Mouse (Mus musculus) forebrain, embryonic 14.5 days (tissue): ENCODE results near the gene Enpp7. TPM values are rescaled to one million over a fixed set of nuclear protein-coding genes. Genes with fewer than 3 reads are reported as not detected.

ENCODE experiments used
- ATAC-seq: fragments of 200-750 bp; cut with Nextera tagmentation; 2 replicates; pipeline ENCODE4 v1.8.0; 2017; ENCODE audit warnings: mild to moderate bottlenecking, moderate library complexity
- DNase-seq: peaks from one replicate; pipeline ENCODE4 v3.0.0-alpha.2; 2015; ENCODE audit warnings: low spot score
- H3K27ac ChIP-seq: fragments of 300-500 bp; sonication (generic); 2 replicates; pipeline ENCODE4 v1.5.1; 2014; ENCODE audit warnings: low read depth, mild to moderate bottlenecking, control low read depth, low read length, moderate library complexity
- H3K27me3 ChIP-seq: fragments of 300-500 bp; sonication (generic); replicated peaks from 2 replicates; pipeline ENCODE4 v1.6.1; 2014; ENCODE audit warnings: low read length, control low read depth, mixed read lengths; ENCODE audit not compliant: control insufficient read depth, insufficient read depth
- H3K36me3 ChIP-seq: fragments of 300-500 bp; sonication (generic); 2 replicates; pipeline ENCODE4 v1.6.1; 2014; ENCODE audit warnings: low read length, control low read depth; ENCODE audit not compliant: control insufficient read depth, insufficient read depth
- H3K4me1 ChIP-seq: fragments of 300-500 bp; sonication (generic); 2 replicates; pipeline ENCODE4 v1.6.1; 2014; ENCODE audit warnings: antibody characterized with exemption, low read length, control low read depth; ENCODE audit not compliant: control insufficient read depth, insufficient read depth
- H3K4me2 ChIP-seq: fragments of 300-500 bp; sonication (generic); 2 replicates; pipeline ENCODE4 v1.6.1; 2014; ENCODE audit warnings: mild to moderate bottlenecking, control low read depth, low read length
- H3K4me3 ChIP-seq: fragments of 300-500 bp; sonication (generic); 2 replicates; pipeline ENCODE4 v1.5.1; 2014; ENCODE audit warnings: low read depth, low read length, control low read depth
- H3K9ac ChIP-seq: fragments of 300-500 bp; sonication (generic); 2 replicates; pipeline ENCODE4 v1.6.1; 2014; ENCODE audit warnings: mild to moderate bottlenecking, low read length, control low read depth, moderate library complexity
- H3K9me3 ChIP-seq: fragments of 300-500 bp; sonication (generic); replicated peaks from 2 replicates; pipeline ENCODE4 v1.6.1; 2016; ENCODE audit warnings: low read length, control low read depth, mixed read lengths; ENCODE audit not compliant: control insufficient read depth
- WGBS: fragments of 180-500 bp; shearing (Covaris S2); extraction: QIAGEN DNeasy Blood & Tissue Kit; methylation state at CpG from one replicate; pipeline ENCODE4 v1.1.7; 2014; 5-methylcytosine and 5-hydroxymethylcytosine counted together
- polyA plus RNA-seq: library from polyadenylated mRNA; unstranded; fragments of >200 nt; fragmentation: Nextera tagmentation; extraction: Ambion mirVana; gene quantifications from 2 replicates; pipeline ENCODE4 v1.2.1, GENCODE M21; 2014

The Enpp7 gene
- polyA plus RNA-seq, 1 experiment from 2014 or later: not detected

GRCm38 (mm10) chr11:118963926-118964325 lies 24.1 kb upstream of the Enpp7 start:
- H3K9ac ChIP-seq: no peak overlapping the region
- H3K4me3 ChIP-seq: no peak overlapping the region
- H3K36me3 ChIP-seq: no peaks in the 10 kb centered on the region
- no peak for DNase-seq
- H3K9me3 ChIP-seq: no peaks in the 10 kb centered on the region
- ATAC-seq: no peak
- peaks cover 18% of the 10 kb centered on the region for H3K4me1 ChIP-seq
- H3K27me3 ChIP-seq: no peaks in the 10 kb centered on the region
- no peak overlapping the region for H3K4me2 ChIP-seq
- WGBS: 73% methylated on average over 5 of the region's 5 CpGs
- peak overlapping the region; percentile 22; the same call in 1 of the 2 replicates for H3K27ac ChIP-seq

DNA sequence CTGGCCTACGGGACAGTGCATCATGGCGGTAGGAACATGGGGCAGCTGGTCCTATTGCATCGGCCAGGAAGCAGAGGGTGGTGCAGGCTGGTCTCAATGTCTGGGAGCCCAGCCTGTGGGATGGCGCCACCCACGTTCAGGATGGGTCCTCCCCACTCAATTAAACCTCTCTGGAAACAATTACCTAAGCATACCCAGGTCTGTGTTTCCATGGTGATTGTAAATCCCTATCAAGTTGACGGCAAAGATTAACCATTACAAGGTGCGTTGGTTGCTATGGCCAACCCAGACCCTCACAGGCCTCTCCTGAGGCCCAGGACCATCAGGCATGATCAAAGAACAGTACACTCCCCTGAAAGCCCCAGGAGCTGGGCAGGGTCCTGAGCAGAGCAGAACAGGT lies 22.9 kb upstream of the Enpp7 start:
- peaks cover 18% of the 10 kb centered on the region for H3K4me1 ChIP-seq
- no peak overlapping the region for H3K4me2 ChIP-seq
- no peak overlapping the region for H3K27ac ChIP-seq
- no peaks in the 10 kb centered on the region for H3K9me3 ChIP-seq
- no peak for ATAC-seq
- no peak for DNase-seq
- 26% methylated on average over 7 of the region's 7 CpGs for WGBS
- no peaks in the 10 kb centered on the region for H3K36me3 ChIP-seq
- no peaks in the 10 kb centered on the region for H3K27me3 ChIP-seq
- no peak overlapping the region for H3K4me3 ChIP-seq
- H3K9ac ChIP-seq: no peak overlapping the region

DNA sequence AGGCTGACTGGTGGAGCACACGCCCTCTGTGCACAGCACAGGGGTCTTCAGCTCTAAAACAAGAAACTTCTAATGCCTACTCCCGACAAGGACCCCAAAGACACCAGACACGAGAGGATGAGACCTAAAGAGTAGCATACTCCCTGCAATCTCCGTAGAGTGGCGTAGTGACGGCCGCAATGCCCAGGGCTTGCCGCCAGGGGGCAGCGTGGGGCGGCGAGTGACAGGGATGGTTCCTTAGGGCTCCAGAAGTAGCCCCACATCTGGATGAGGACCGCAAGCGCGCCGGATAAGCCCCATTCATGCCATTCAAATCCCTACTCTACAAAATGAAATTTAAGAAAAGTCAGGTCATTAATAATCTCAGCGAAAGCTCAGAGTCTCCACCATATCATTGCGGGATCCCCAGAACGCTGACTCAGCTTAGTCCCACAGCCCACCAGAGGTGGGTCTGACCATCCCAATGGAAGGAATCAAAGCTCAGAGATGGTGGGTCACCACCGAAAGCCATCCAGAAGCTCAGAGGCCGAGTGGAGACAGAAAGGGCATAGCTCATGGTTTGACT lies 16.4 kb upstream of the Enpp7 start:
- H3K27me3 ChIP-seq: no peaks in the 10 kb centered on the region
- H3K4me2 ChIP-seq: no peak overlapping the region
- no peaks in the 10 kb centered on the region for H3K36me3 ChIP-seq
- H3K9ac ChIP-seq: no peak overlapping the region
- no peak overlapping the region for H3K27ac ChIP-seq
- H3K4me3 ChIP-seq: no peak overlapping the region
- no peaks in the 10 kb centered on the region for H3K9me3 ChIP-seq
- DNase-seq: no peak
- 36% methylated on average over 20 of the region's 20 CpGs for WGBS
- peaks cover 20% of the 10 kb centered on the region for H3K4me1 ChIP-seq
- no peak for ATAC-seq

DNA sequence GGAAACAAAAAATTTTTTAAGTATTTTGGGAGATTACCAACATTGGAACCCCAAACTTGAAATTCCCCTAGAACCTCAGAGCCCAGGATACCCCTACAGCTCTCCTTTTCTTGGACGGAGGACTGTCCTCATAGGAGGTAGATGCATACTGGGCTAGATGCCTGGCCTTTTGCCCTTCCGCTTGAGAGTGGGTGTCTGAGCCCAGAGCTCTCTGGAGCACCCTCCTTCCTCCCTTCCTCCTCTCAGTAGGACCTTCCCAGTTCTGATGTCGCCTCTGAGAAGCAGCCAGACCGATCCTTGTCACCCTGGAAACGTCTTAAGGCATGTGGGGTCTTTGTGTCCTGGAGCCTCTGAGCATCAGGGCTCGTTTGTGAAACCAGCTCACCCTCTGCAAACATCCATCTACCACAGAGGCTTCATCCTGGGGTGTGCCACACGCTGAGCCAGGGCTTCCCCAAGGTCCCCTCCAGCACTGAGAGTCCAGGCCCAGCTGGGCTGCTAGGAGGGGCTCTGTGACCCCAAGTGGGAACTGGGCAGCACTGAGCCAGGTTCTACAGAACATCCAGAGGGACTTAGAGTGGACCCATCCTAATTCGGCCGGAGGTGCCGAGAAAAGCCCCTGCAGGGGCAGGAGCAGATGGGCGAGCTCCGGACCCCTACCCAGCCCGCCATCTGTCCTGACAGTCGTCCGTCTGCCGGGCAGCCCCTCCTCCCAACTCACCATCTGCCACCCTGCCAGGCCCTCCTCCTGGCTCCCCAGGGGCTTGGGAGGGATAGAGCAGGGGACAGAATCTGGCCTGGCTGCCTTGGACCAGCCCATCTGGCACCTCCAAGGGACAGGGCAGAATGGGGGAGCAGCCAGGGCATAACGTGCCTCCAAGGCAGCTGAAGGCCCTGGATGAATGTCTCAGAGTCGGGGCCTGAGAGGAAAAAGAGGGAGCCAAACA lies 15.3 kb upstream of the Enpp7 start:
- Histone ChIP-seq H3K4me2 (no peak overlapping the region), H3K27me3 (no peaks in the 10 kb centered on the region), H3K9me3 (no peaks in the 10 kb centered on the region), H3K4me1 (peaks cover 20% of the 10 kb centered on the region), H3K27ac (peak overlapping the region; percentile 85), H3K9ac (peak overlapping the region; percentile 26; the same call in 1 of the 2 replicates), H3K36me3 (no peaks in the 10 kb centered on the region), H3K4me3 (no peak overlapping the region)
- ATAC-seq (peak; percentile 82), DNase-seq (peak; percentile 78)
- WGBS: 31% methylated on average over 17 of the region's 18 CpGs

- 86% methylated on average over 7 of the region's 7 CpGs for WGBS
- Histone ChIP-seq H3K4me1 (peaks cover 20% of the 10 kb centered on the region), H3K9me3 (no peaks in the 10 kb centered on the region), H3K4me3 (no peak overlapping the region), H3K4me2 (no peak overlapping the region), H3K27me3 (no peaks in the 10 kb centered on the region), H3K27ac (no peak overlapping the region), H3K36me3 (no peaks in the 10 kb centered on the region), H3K9ac (no peak overlapping the region)
- ATAC-seq (no peak), DNase-seq (no peak)
These were observed 13.6 kb upstream of the Enpp7 start for GRCm38 (mm10) chr11:118974340-118974739.

GRCm38 (mm10) chr11:118975427-118975826 lies 12.6 kb upstream of the Enpp7 start:
- Histone ChIP-seq H3K27ac (no peak overlapping the region), H3K27me3 (no peaks in the 10 kb centered on the region), H3K4me1 (peaks cover 20% of the 10 kb centered on the region), H3K4me2 (peak overlapping the region; percentile 35), H3K4me3 (no peak overlapping the region), H3K36me3 (no peaks in the 10 kb centered on the region), H3K9me3 (no peaks in the 10 kb centered on the region), H3K9ac (no peak overlapping the region)
- peak; percentile 92 for DNase-seq
- WGBS: 2% methylated on average over 10 of the region's 10 CpGs
- peak; percentile 54 for ATAC-seq

DNA sequence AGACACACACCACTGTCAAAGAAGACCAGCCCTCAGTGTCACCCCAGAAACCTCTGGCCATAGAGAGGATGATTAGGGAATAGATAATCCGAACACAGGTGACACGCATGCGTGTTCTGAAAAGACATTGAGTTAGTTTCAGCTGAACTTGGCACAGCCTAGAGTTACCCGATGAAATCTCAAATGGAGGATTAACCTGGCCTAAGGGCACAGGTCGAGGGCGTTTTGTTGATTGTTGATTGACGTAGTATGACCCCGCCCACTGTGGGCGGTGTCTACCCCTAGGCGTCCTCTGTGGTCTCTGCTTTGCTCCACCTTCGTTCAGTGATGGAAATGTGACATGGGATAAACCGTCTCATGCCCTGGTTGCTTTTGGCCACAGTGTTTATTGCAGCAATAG lies 12.1 kb upstream of the Enpp7 start:
- no peak overlapping the region for H3K9ac ChIP-seq
- peak overlapping the region; percentile 35 for H3K4me2 ChIP-seq
- 12% methylated on average over 12 of the region's 12 CpGs for WGBS
- H3K27ac ChIP-seq: no peak overlapping the region
- no peaks in the 10 kb centered on the region for H3K9me3 ChIP-seq
- no peaks in the 10 kb centered on the region for H3K36me3 ChIP-seq
- no peak overlapping the region for H3K4me3 ChIP-seq
- peaks cover 20% of the 10 kb centered on the region for H3K4me1 ChIP-seq
- ATAC-seq (no peak), DNase-seq (no peak)
- no peaks in the 10 kb centered on the region for H3K27me3 ChIP-seq

DNA sequence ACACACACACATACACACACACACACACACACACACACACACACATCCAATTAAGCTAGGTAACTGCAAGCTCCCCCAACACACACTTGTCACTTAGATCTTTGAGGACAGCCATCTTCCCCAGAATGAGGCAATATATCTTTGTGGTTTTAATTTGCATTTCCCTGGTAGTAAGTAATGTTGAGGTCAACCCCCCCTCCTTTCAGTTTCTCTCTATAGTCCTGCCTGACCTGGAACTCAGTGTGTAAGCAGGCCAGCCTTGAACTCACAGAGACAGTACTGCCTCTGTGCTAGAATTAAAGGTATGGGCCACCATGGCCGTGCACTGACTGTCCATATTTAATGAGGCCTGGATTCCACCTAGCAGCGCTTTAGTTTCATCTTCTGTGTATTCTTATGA lies 7.6 kb upstream of the Enpp7 start:
- ATAC-seq: no peak
- DNase-seq: no peak
- no peaks in the 10 kb centered on the region for H3K36me3 ChIP-seq
- no peak overlapping the region for H3K27ac ChIP-seq
- no peak overlapping the region for H3K9ac ChIP-seq
- H3K4me1 ChIP-seq: peaks cover 6% of the 10 kb centered on the region; the same call in 1 of the 2 replicates
- no peak overlapping the region for H3K4me3 ChIP-seq
- H3K4me2 ChIP-seq: no peak overlapping the region
- H3K27me3 ChIP-seq: no peaks in the 10 kb centered on the region
- 69% methylated on average over 2 of the region's 2 CpGs for WGBS
- H3K9me3 ChIP-seq: no peaks in the 10 kb centered on the region
